Mouse (Mus musculus): ENCODE measurements at regions not wholly inside any gene's neighbourhood (a gene's known extent, or its start where the extent isn't known, plus 50 kb on each side); places are given as distances from the start of the nearest gene placed in this dataset.
A peak's percentile ranks its signal among the peaks of the same experiment; 100 is the strongest.

DNA sequence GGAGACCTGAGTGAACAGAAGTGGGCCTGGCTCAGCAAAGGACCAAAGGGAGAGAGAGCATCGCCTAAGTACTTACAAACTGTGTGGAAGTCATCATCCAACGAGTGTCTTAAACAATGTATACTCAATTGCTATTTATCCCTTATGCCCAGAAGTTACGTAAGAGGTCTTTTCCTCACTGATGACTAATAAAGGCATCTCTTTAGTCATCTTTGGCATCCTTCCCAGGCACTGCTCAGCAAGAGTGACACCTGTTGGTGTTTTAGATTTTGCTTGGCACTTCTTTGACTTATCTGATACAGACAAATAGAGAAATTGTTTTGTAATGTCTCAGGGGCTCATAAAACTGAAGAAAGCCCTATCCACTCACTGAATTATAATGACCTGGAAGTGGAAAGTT is 59.4 kb upstream of the Cenpw start:
- DNase-seq = peak; percentile 8

DNA sequence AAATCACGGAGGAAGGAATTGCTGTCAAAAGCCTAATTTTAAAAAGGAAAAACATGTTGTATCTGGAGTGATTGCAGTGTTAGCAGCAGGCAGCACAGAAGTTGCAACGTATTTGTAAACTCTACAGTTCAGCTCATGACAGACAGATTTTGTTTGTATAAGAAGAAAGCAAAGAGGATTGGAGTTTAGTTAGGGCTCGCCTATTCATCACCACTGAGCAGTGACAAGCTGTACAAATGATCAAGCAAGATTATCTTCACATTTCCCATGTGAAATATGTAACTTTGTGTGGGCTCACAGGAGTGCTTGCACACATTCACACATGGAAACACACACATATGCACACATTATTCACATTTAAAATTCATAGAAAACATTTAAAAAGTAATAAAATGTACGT is 57.5 kb upstream of the Cenpw start:
- DNase-seq = no peak
